Mouse (Mus musculus) neural tube, embryonic 14.5 days (tissue): ENCODE data around the gene Rpl37. TPM values are rescaled to one million over a fixed set of nuclear protein-coding genes. Genes with fewer than 3 reads are reported as not detected.

ENCODE experiments used
- ATAC-seq: fragments of 200-750 bp; cut with Nextera tagmentation; 2 replicates; pipeline ENCODE4 v1.8.0; 2017; ENCODE audit warnings: low read depth, mild to moderate bottlenecking, moderate TSS enrichment, moderate library complexity
- H3K27ac ChIP-seq: fragments of 300-500 bp; sonication (generic); 2 replicates; pipeline ENCODE4 v1.5.1; 2014; ENCODE audit warnings: low read depth, mild to moderate bottlenecking, control low read depth, low read length, moderate library complexity, mixed read lengths
- H3K27me3 ChIP-seq: fragments of 300-500 bp; sonication (generic); 2 replicates; pipeline ENCODE4 v1.6.1; 2014; ENCODE audit warnings: low read length; ENCODE audit not compliant: control insufficient read depth, insufficient read depth
- H3K36me3 ChIP-seq: fragments of 300-500 bp; sonication (generic); 2 replicates; pipeline ENCODE4 v1.6.1; 2014; ENCODE audit warnings: low read length, mixed read lengths; ENCODE audit not compliant: control insufficient read depth, insufficient read depth
- H3K4me1 ChIP-seq: fragments of 300-500 bp; sonication (generic); 2 replicates; pipeline ENCODE4 v1.6.1; 2014; ENCODE audit warnings: low read length; ENCODE audit not compliant: control insufficient read depth, insufficient read depth
- H3K4me2 ChIP-seq: fragments of 300-500 bp; sonication (generic); 2 replicates; pipeline ENCODE4 v1.6.1; 2014; ENCODE audit warnings: mild to moderate bottlenecking, low read depth, low read length, control low read depth
- H3K4me3 ChIP-seq: fragments of 300-500 bp; sonication (generic); 2 replicates; pipeline ENCODE4 v1.5.1; 2014; ENCODE audit warnings: low read depth, low read length, control low read depth, mixed read lengths
- H3K9ac ChIP-seq: fragments of 300-500 bp; sonication (generic); replicated peaks from 2 replicates; pipeline ENCODE4 v1.6.1; 2014; ENCODE audit warnings: low read depth, mild to moderate bottlenecking, control low read depth, low read length, mixed read lengths
- H3K9me3 ChIP-seq: fragments of 300-500 bp; sonication (generic); 2 replicates; pipeline ENCODE4 v1.6.1; 2016; ENCODE audit warnings: low read length; ENCODE audit not compliant: control insufficient read depth
- WGBS: fragments of 180-500 bp; shearing (Covaris S2); extraction: QIAGEN DNeasy Blood & Tissue Kit; methylation state at CpG from one replicate; pipeline ENCODE4 v1.1.7; 2014; 5-methylcytosine and 5-hydroxymethylcytosine counted together
- polyA plus RNA-seq: library from polyadenylated mRNA; unstranded; fragments of >200 nt; fragmentation: Nextera tagmentation; extraction: Ambion mirVana; gene quantifications from 2 replicates; pipeline ENCODE4 v1.2.1, GENCODE M21; 2014

Rpl37 gene
- 366 and 376 TPM in 2 replicates for polyA plus RNA-seq

- peaks cover 6% of the 10 kb centered on the region; the same call in 1 of the 2 replicates for H3K4me1 ChIP-seq
- H3K36me3 ChIP-seq = peaks cover 29% of the 10 kb centered on the region
- peak; percentile 99 for ATAC-seq
- peak within 1 kb of the TSS; percentile 93 for H3K4me2 ChIP-seq
- peak within 1 kb of the TSS; percentile 80 for H3K27ac ChIP-seq
- no peaks in the 10 kb centered on the region for H3K9me3 ChIP-seq
- under 1% methylated on average over 55 of the region's 55 CpGs for WGBS
- no peaks in the 10 kb centered on the region for H3K27me3 ChIP-seq
- H3K4me3 ChIP-seq = peak within 1 kb of the TSS; percentile 94
- H3K9ac ChIP-seq = peak within 1 kb of the TSS; percentile 90
These were observed at the start of gene Rpl37 for GRCm38 (mm10) chr15:5116270-5117030. Gene Rpl37, plus strand, starts transcription at chr15:5116645.

GRCm38 (mm10) chr15:5068801-5069518, 47.5 kb upstream of the Rpl37 start:
- H3K36me3 ChIP-seq = no peaks in the 10 kb centered on the region
- H3K4me2 ChIP-seq = no peak overlapping the region
- no peak overlapping the region for H3K4me3 ChIP-seq
- H3K27me3 ChIP-seq = no peaks in the 10 kb centered on the region
- H3K4me1 ChIP-seq = no peaks in the 10 kb centered on the region
- H3K27ac ChIP-seq = no peak overlapping the region
- 62% methylated on average over 15 of the region's 15 CpGs for WGBS
- H3K9me3 ChIP-seq = no peaks in the 10 kb centered on the region
- ATAC-seq = peak; percentile 86; the same call in 1 of the 2 replicates
- no peak overlapping the region for H3K9ac ChIP-seq

- ATAC-seq = no peak
- Histone ChIP-seq H3K36me3 (no peaks in the 10 kb centered on the region), H3K9ac (no peak overlapping the region), H3K4me3 (no peak overlapping the region), H3K27me3 (no peaks in the 10 kb centered on the region), H3K9me3 (no peaks in the 10 kb centered on the region), H3K27ac (no peak overlapping the region), H3K4me1 (no peaks in the 10 kb centered on the region), H3K4me2 (no peak overlapping the region)
- 79% methylated on average over 1 of the region's 1 CpGs for WGBS
These were observed 35.2 kb upstream of the Rpl37 start for GRCm38 (mm10) chr15:5081235-5081634.

GRCm38 (mm10) chr15:5086162-5086561, 30.3 kb upstream of the Rpl37 start:
- Histone ChIP-seq H3K27ac (no peak overlapping the region), H3K9ac (no peak overlapping the region), H3K4me3 (no peak overlapping the region), H3K36me3 (no peaks in the 10 kb centered on the region), H3K4me2 (no peak overlapping the region), H3K4me1 (no peaks in the 10 kb centered on the region), H3K27me3 (no peaks in the 10 kb centered on the region), H3K9me3 (no peaks in the 10 kb centered on the region)
- no peak for ATAC-seq
- WGBS = 18% methylated on average over 2 of the region's 2 CpGs

- ATAC-seq = peak; percentile 76
- Histone ChIP-seq H3K4me3 (no peak overlapping the region), H3K36me3 (no peaks in the 10 kb centered on the region), H3K27me3 (no peaks in the 10 kb centered on the region), H3K9me3 (no peaks in the 10 kb centered on the region), H3K4me2 (no peak overlapping the region), H3K4me1 (no peaks in the 10 kb centered on the region), H3K27ac (no peak overlapping the region), H3K9ac (no peak overlapping the region)
- 51% methylated on average over 7 of the region's 7 CpGs for WGBS
These were observed 27.4 kb upstream of the Rpl37 start for GRCm38 (mm10) chr15:5088850-5089608.

- Histone ChIP-seq H3K27me3 (no peaks in the 10 kb centered on the region), H3K4me3 (no peak overlapping the region), H3K9me3 (0 out of 2 replicates have a peak, but pooled peaks cover 2% of the 10 kb centered on the region), H3K4me1 (no peaks in the 10 kb centered on the region), H3K4me2 (no peak overlapping the region), H3K9ac (no peak overlapping the region), H3K27ac (no peak overlapping the region), H3K36me3 (no peaks in the 10 kb centered on the region)
- no peak for ATAC-seq
- WGBS = 92% methylated on average over 10 of the region's 10 CpGs
These were observed 26.3 kb upstream of the Rpl37 start for GRCm38 (mm10) chr15:5090131-5090530.

- H3K9ac ChIP-seq = no peak overlapping the region
- H3K9me3 ChIP-seq = 0 out of 2 replicates have a peak, but pooled peaks cover 3% of the 10 kb centered on the region
- H3K4me2 ChIP-seq = no peak overlapping the region
- H3K36me3 ChIP-seq = no peaks in the 10 kb centered on the region
- ATAC-seq = no peak
- no peak overlapping the region for H3K27ac ChIP-seq
- WGBS = 78% methylated on average over 11 of the region's 11 CpGs
- H3K27me3 ChIP-seq = no peaks in the 10 kb centered on the region
- no peaks in the 10 kb centered on the region for H3K4me1 ChIP-seq
- H3K4me3 ChIP-seq = no peak overlapping the region
These were observed 20.7 kb upstream of the Rpl37 start for GRCm38 (mm10) chr15:5095534-5096301.

- Histone ChIP-seq H3K27me3 (no peaks in the 10 kb centered on the region), H3K9ac (no peak overlapping the region), H3K27ac (no peak overlapping the region), H3K36me3 (no peaks in the 10 kb centered on the region), H3K9me3 (0 out of 2 replicates have a peak, but pooled peaks cover 3% of the 10 kb centered on the region), H3K4me1 (no peaks in the 10 kb centered on the region), H3K4me2 (no peak overlapping the region), H3K4me3 (no peak overlapping the region)
- WGBS = 92% methylated on average over 1 of the region's 1 CpGs
- ATAC-seq = no peak
These were observed 19.1 kb upstream of the Rpl37 start for GRCm38 (mm10) chr15:5097376-5097775.
